Mouse (Mus musculus) olfactory bulb, adult 2 months (tissue): ENCODE measurements at regions not wholly inside any gene's neighbourhood (a gene's known extent, or its start where the extent isn't known, plus 50 kb on each side); places are given as distances from the start of the nearest gene placed in this dataset.

Experiments used
- H3K27ac ChIP-seq: fragments of 200-500 bp; 2 replicates; pipeline ENCODE4 v1.5.1; 2012; ENCODE audit warnings: low read depth, low read length; ENCODE audit not compliant: insufficient read depth
- H3K4me1 ChIP-seq: fragments of 200-500 bp; 2 replicates; pipeline ENCODE4 v1.6.1; 2012; ENCODE audit warnings: low read length; ENCODE audit not compliant: control insufficient read depth, insufficient read depth
- H3K4me3 ChIP-seq: fragments of 200-500 bp; 2 replicates; pipeline ENCODE4 v1.5.1; 2012; ENCODE audit warnings: mild to moderate bottlenecking, low read depth, low read length, moderate library complexity; ENCODE audit not compliant: insufficient read depth
- CTCF ChIP-seq: fragments of 200-500 bp; IDR thresholded peaks from 2 replicates; pipeline ENCODE4 v1.5.1; 2012; ENCODE audit warnings: low read depth, mild to moderate bottlenecking, low read length, moderate library complexity; ENCODE audit not compliant: insufficient read depth
- POLR2A ChIP-seq: fragments of 200-500 bp; IDR thresholded peaks from 2 replicates; pipeline ENCODE4 v1.6.1; 2012; ENCODE audit warnings: mild to moderate bottlenecking, low read depth, low read length, moderate library complexity; ENCODE audit not compliant: insufficient read depth
- WGBS: fragments of 180-500 bp; shearing (Covaris S2); methylation state at CpG from one replicate; pipeline ENCODE4 v1.1.7; 2018; 5-methylcytosine and 5-hydroxymethylcytosine counted together

GRCm38 (mm10) chr7:39894208-39894896 is 376.8 kb downstream of the Zfp619 start:
- Histone ChIP-seq H3K4me1 (no peaks in the 10 kb centered on the region), H3K27ac (no peak overlapping the region), H3K4me3 (no peak overlapping the region)
- TF ChIP-seq CTCF (no peak), POLR2A (no peak)
- WGBS = 44% methylated on average over 7 of the region's 7 CpGs

GRCm38 (mm10) chr7:39896918-39897317 is 379.4 kb downstream of the Zfp619 start:
- 67% methylated on average over 2 of the region's 2 CpGs for WGBS
- H3K4me3 ChIP-seq = no peak overlapping the region
- no peak overlapping the region for H3K27ac ChIP-seq
- H3K4me1 ChIP-seq = no peaks in the 10 kb centered on the region
- TF ChIP-seq CTCF (no peak), POLR2A (no peak)

- WGBS = 91% methylated on average over 1 of the region's 1 CpGs
- no peak for TF ChIP-seq POLR2A
- no peak for TF ChIP-seq CTCF
- Histone ChIP-seq H3K27ac (no peak overlapping the region), H3K4me3 (no peak overlapping the region), H3K4me1 (no peaks in the 10 kb centered on the region)
Observed at GRCm38 (mm10) chr7:39898268-39898667, 380.7 kb downstream of the Zfp619 start.

GRCm38 (mm10) chr7:39933946-39934345 is 416.4 kb downstream of the Zfp619 start:
- 82% methylated on average over 1 of the region's 1 CpGs for WGBS

GRCm38 (mm10) chr7:39937262-39937661 is 419.7 kb downstream of the Zfp619 start:
- 85% methylated on average over 4 of the region's 4 CpGs for WGBS
- H3K4me3 ChIP-seq = no peak overlapping the region
- TF ChIP-seq CTCF (no peak), POLR2A (no peak)
- H3K4me1 ChIP-seq = no peaks in the 10 kb centered on the region
- H3K27ac ChIP-seq = no peak overlapping the region

More at GRCm38 (mm10) chr7:39933946-39934345, 416.4 kb downstream of the Zfp619 start:
- Histone ChIP-seq H3K4me3 (no peak overlapping the region), H3K27ac (no peak overlapping the region), H3K4me1 (no peaks in the 10 kb centered on the region)
- TF ChIP-seq CTCF (no peak), POLR2A (no peak)

GRCm38 (mm10) chr7:39942262-39942900 is 424.8 kb downstream of the Zfp619 start:
- H3K27ac ChIP-seq = no peak overlapping the region
- no peak overlapping the region for H3K4me3 ChIP-seq
- H3K4me1 ChIP-seq = no peaks in the 10 kb centered on the region
- WGBS = 37% methylated on average over 1 of the region's 1 CpGs
- TF ChIP-seq CTCF (no peak), POLR2A (no peak)

- Histone ChIP-seq H3K27ac (no peak overlapping the region), H3K4me1 (no peaks in the 10 kb centered on the region), H3K4me3 (no peak overlapping the region)
- no peak for TF ChIP-seq CTCF
- TF ChIP-seq POLR2A = no peak
- WGBS = 67% methylated on average over 7 of the region's 7 CpGs
Observed at GRCm38 (mm10) chr7:39954110-39954509, 436.5 kb downstream of the Zfp619 start.

GRCm38 (mm10) chr7:39954931-39955330 is 437.4 kb downstream of the Zfp619 start:
- TF ChIP-seq CTCF (no peak), POLR2A (no peak)
- H3K4me3 ChIP-seq = no peak overlapping the region
- no peak overlapping the region for H3K27ac ChIP-seq
- no peaks in the 10 kb centered on the region for H3K4me1 ChIP-seq

GRCm38 (mm10) chr7:39978121-39978520 is 460.6 kb downstream of the Zfp619 start:
- WGBS = 75% methylated on average over 2 of the region's 2 CpGs
- Histone ChIP-seq H3K4me1 (no peaks in the 10 kb centered on the region), H3K4me3 (no peak overlapping the region), H3K27ac (no peak overlapping the region)
- no peak for TF ChIP-seq POLR2A
- no peak for TF ChIP-seq CTCF
